Mouse (Mus musculus) lung, adult 2 months (tissue): Measurements from ENCODE around the gene Rtkn2.

Source experiments
- CTCF ChIP-seq: fragments of 200-500 bp; IDR thresholded peaks from 2 replicates; pipeline ENCODE4 v1.5.1; 2011; ENCODE audit warnings: mild to moderate bottlenecking, low read length, control low read depth; ENCODE audit not compliant: insufficient read depth
- POLR2A ChIP-seq: fragments of 200-500 bp; IDR thresholded peaks from 2 replicates; pipeline ENCODE4 v1.6.1; 2011; ENCODE audit warnings: low read depth, mild to moderate bottlenecking, control low read depth, low read length, borderline replicate concordance; ENCODE audit errors: extremely low read depth

DNA sequence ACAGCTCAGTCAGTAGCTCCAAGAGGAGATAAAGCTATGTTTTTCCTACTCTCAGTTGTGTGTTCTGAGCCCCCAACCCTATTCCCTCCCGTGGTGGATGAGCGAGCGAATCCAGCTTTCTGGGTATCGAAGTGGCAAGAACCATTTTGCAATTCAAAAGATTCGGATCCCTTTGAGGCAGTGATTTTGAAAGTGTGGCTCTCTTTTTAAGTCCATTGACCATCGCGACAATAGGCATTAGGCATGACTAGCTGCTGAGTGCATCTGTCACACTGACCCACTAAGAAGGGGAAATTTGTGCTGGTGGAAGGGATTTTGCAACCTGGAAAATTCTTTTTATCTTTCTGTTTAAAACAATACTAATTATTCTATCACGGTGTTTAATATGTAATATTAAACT lies 15.3 kb upstream of the Rtkn2 start:
- no peak for TF ChIP-seq CTCF
- TF ChIP-seq POLR2A: no peak
